Mouse (Mus musculus) hindbrain, embryonic 16.5 days (tissue): Measurements from ENCODE around the gene Bace2. TPM values are rescaled to one million over a fixed set of nuclear protein-coding genes. Genes with fewer than 3 reads are reported as not detected.

Experiments
- ATAC-seq: fragments of 200-750 bp; cut with Nextera tagmentation; 2 replicates; pipeline ENCODE4 v1.8.0; 2017; ENCODE audit warnings: moderate TSS enrichment, moderate library complexity
- H3K27ac ChIP-seq: fragments of 300-500 bp; sonication (generic); 2 replicates; pipeline ENCODE4 v1.5.1; 2014; ENCODE audit warnings: low read depth, mild to moderate bottlenecking, control low read depth, low read length, moderate library complexity
- H3K27me3 ChIP-seq: fragments of 300-500 bp; sonication (generic); replicated peaks from 2 replicates; pipeline ENCODE4 v1.6.1; 2014; ENCODE audit warnings: low read length; ENCODE audit not compliant: control insufficient read depth, insufficient read depth
- H3K36me3 ChIP-seq: fragments of 300-500 bp; sonication (generic); 2 replicates; pipeline ENCODE4 v1.6.1; 2014; ENCODE audit warnings: mild to moderate bottlenecking, low read length, moderate library complexity, mixed read lengths; ENCODE audit not compliant: control insufficient read depth, insufficient read depth
- H3K4me1 ChIP-seq: fragments of 300-500 bp; sonication (generic); 2 replicates; pipeline ENCODE4 v1.6.1; 2014; ENCODE audit warnings: low read depth, low read length; ENCODE audit not compliant: control insufficient read depth, insufficient read depth
- H3K4me2 ChIP-seq: fragments of 300-500 bp; sonication (generic); 2 replicates; pipeline ENCODE4 v1.6.1; 2014; ENCODE audit warnings: mild to moderate bottlenecking, low read length, control low read depth, moderate library complexity
- H3K4me3 ChIP-seq: fragments of 300-500 bp; sonication (generic); 2 replicates; pipeline ENCODE4 v1.5.1; 2014; ENCODE audit warnings: mild to moderate bottlenecking, low read length, control low read depth, moderate library complexity
- H3K9ac ChIP-seq: fragments of 300-500 bp; sonication (generic); 2 replicates; pipeline ENCODE4 v1.6.1; 2014; ENCODE audit warnings: low read depth, mild to moderate bottlenecking, control low read depth, low read length, moderate library complexity
- H3K9me3 ChIP-seq: fragments of 300-500 bp; sonication (generic); 2 replicates; pipeline ENCODE4 v1.6.1; 2014; ENCODE audit warnings: mild to moderate bottlenecking, low read length, moderate library complexity; ENCODE audit not compliant: control insufficient read depth
- WGBS: fragments of 180-500 bp; shearing (Covaris S2); extraction: QIAGEN DNeasy Blood & Tissue Kit; methylation state at CpG from one replicate; pipeline ENCODE4 v1.1.7; 2014; 5-methylcytosine and 5-hydroxymethylcytosine counted together
- polyA plus RNA-seq: library from polyadenylated mRNA; unstranded; fragments of >200 nt; fragmentation: Nextera tagmentation; extraction: Ambion mirVana; gene quantifications from 2 replicates; pipeline ENCODE4 v1.2.1, GENCODE M21; 2015

Gene Bace2
- polyA plus RNA-seq, 1 experiment from 2014 or later: 4.6 TPM

GRCm38 (mm10) chr16:97353013-97353412 lies 3.5 kb upstream of the Bace2 start:
- Histone ChIP-seq H3K4me2 (no peak overlapping the region), H3K36me3 (no peaks in the 10 kb centered on the region), H3K9me3 (no peaks in the 10 kb centered on the region), H3K27me3 (peaks cover 10% of the 10 kb centered on the region), H3K27ac (no peak overlapping the region), H3K4me1 (peaks cover 4% of the 10 kb centered on the region), H3K4me3 (no peak overlapping the region), H3K9ac (no peak overlapping the region)
- no peak for ATAC-seq
- 88% methylated on average over 2 of the region's 2 CpGs for WGBS

DNA sequence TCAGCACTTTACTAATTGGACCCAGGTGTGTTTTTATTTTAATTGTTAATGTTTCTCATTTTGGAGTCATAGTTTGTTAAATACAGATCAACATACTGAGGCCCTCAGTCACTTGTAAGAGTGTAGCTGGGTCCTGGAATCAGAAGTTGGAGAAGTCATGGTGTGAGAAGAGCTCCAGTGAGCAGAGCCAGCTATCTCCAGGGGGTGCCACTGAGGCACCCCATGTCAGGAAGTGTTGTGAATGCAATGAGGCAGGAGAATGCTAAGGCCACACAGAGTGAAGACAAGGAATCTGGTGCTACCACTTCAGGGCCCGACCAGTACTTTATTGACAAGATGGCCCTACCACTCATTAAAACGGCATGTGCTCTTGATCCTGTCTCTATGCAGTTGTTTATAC lies 1.9 kb upstream of the Bace2 start:
- Histone ChIP-seq H3K9ac (no peak overlapping the region), H3K4me1 (peaks cover 4% of the 10 kb centered on the region), H3K9me3 (no peaks in the 10 kb centered on the region), H3K4me2 (no peak overlapping the region), H3K4me3 (no peak overlapping the region), H3K27me3 (peaks cover 20% of the 10 kb centered on the region), H3K36me3 (no peaks in the 10 kb centered on the region), H3K27ac (no peak overlapping the region)
- ATAC-seq: no peak
- 75% methylated on average over 2 of the region's 2 CpGs for WGBS

DNA sequence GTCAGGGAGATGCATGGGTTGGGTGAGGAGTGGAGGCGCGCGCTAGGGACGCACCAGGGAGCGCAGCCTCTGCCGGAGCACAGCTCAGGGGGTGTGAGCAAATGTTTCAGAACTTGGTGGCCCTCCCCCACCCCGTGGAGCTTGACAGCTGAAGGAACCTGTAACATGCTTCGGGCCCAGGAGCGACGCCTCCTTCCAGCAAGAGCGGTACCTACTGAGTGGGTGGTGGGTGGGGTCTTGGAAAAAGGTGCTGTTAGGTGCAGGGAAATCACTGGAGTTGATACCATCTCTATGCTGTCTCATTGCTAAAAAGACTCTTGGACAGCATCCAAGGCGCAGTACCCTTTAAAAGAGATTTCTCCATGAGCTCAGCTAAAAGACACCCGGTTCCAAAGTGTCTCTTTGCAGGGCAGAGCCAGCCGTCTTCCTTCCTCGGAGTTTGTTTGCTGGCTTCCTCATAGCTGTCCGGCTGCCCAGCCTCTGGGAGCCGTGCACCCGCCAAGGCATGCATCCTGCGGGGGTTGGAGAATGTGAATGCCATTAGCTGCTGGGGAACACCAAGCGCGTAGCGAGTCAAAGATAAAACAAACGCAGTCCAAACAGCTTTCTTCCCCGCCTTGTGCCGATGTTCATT lies 763 bp downstream of the Bace2 start:
- Histone ChIP-seq H3K36me3 (no peaks in the 10 kb centered on the region), H3K9ac (peak overlapping the region; percentile 59), H3K9me3 (no peaks in the 10 kb centered on the region), H3K4me3 (peak overlapping the region; percentile 58), H3K4me1 (peaks cover 4% of the 10 kb centered on the region), H3K27ac (no peak overlapping the region), H3K27me3 (peaks cover 20% of the 10 kb centered on the region), H3K4me2 (peak overlapping the region; percentile 99)
- ATAC-seq: peak; percentile 77
- WGBS: 1% methylated on average over 25 of the region's 25 CpGs

DNA sequence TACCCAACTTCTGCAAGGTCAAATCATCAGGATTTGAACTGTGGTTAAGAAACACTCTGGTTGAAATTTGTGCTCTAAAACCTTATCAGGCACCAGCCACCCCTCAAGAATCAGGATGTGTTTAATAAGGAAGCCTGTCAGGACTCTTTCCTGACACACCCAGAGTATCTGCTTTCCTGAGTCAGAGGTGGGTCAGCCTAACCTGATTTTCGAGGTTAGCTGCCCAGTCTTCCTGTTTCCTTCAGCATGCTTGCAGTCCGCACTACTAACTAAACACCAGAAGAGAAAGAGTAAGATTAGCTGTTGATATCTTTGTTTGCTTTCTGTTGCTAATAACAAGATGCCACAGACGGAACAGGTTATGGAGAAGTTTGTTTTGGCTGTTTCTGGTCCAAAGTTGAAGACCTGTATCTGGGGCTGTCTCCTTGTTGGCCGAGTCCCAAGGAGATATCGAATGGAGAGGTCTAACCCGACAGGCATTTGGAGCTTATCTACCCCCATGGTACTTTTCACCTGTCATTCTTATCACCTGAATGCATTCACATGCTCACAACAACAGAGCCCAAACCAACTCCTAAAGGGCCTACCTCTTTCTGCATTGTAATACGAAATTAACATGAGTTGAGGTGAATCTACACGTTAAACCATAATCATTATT lies 5.8 kb downstream of the Bace2 start:
- Histone ChIP-seq H3K36me3 (no peaks in the 10 kb centered on the region), H3K4me2 (no peak overlapping the region), H3K9ac (no peak overlapping the region), H3K4me3 (no peak overlapping the region), H3K9me3 (no peaks in the 10 kb centered on the region), H3K27ac (no peak overlapping the region), H3K27me3 (peaks cover 11% of the 10 kb centered on the region), H3K4me1 (no peaks in the 10 kb centered on the region)
- 88% methylated on average over 8 of the region's 8 CpGs for WGBS
- no peak for ATAC-seq

- Histone ChIP-seq H3K4me1 (no peaks in the 10 kb centered on the region), H3K9me3 (no peaks in the 10 kb centered on the region), H3K4me3 (no peak overlapping the region), H3K36me3 (no peaks in the 10 kb centered on the region), H3K27me3 (no peaks in the 10 kb centered on the region), H3K9ac (no peak overlapping the region), H3K4me2 (no peak overlapping the region), H3K27ac (no peak overlapping the region)
- WGBS: 43% methylated on average over 2 of the region's 2 CpGs
- ATAC-seq: no peak
These were observed 9.6 kb downstream of the Bace2 start for GRCm38 (mm10) chr16:97366141-97366540.

DNA sequence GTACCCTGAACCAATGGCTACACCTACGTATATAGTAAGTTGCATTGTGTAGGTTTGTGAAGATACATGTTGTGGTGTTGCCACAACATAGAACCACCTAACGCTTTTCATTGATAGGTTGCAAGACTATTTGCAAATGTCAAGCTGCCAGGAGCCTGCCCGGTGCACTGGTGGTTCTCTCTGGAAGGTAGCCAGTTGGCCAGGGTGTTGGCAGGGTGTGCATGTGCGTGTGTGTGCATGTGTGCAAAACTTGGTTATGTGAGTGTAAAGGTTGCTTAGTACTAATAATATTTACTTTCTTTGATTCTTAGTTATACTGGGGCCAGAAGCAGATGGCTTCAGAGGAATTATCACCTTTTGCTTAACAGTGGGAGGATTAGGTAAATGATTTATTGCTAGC lies 13.7 kb downstream of the Bace2 start:
- no peak overlapping the region for H3K27ac ChIP-seq
- no peaks in the 10 kb centered on the region for H3K27me3 ChIP-seq
- ATAC-seq: no peak
- H3K36me3 ChIP-seq: no peaks in the 10 kb centered on the region
- no peak overlapping the region for H3K4me3 ChIP-seq
- H3K4me1 ChIP-seq: no peaks in the 10 kb centered on the region
- no peaks in the 10 kb centered on the region for H3K9me3 ChIP-seq
- WGBS: 70% methylated on average over 4 of the region's 4 CpGs
- no peak overlapping the region for H3K4me2 ChIP-seq
- H3K9ac ChIP-seq: no peak overlapping the region

- H3K4me1 ChIP-seq: no peaks in the 10 kb centered on the region
- no peak for ATAC-seq
- H3K9me3 ChIP-seq: no peaks in the 10 kb centered on the region
- no peaks in the 10 kb centered on the region for H3K36me3 ChIP-seq
- H3K4me3 ChIP-seq: no peak overlapping the region
- 47% methylated on average over 2 of the region's 2 CpGs for WGBS
- no peak overlapping the region for H3K4me2 ChIP-seq
- H3K9ac ChIP-seq: no peak overlapping the region
- H3K27ac ChIP-seq: no peak overlapping the region
- H3K27me3 ChIP-seq: no peaks in the 10 kb centered on the region
These were observed 31.4 kb downstream of the Bace2 start for GRCm38 (mm10) chr16:97387955-97388354.

DNA sequence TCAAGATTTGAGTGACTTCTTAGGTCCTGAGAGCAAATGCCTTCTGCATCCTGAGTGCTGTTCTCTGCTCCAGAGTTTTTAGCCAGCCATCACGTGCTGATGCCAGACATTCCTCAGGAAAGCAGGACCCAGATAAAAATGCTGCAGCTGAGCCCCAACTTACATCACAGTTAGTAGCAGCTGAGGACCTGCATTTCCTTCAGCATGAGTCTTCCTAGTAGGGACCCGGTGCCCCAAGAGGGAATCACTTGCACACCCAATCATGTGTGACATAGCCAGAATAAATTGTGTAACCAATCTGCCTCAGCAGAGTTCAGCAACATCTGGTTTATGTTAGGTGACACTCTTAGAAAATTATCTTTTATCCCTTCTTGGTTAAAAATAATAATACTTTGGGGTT lies 34.7 kb downstream of the Bace2 start:
- Histone ChIP-seq H3K4me1 (no peaks in the 10 kb centered on the region), H3K4me3 (no peak overlapping the region), H3K36me3 (no peaks in the 10 kb centered on the region), H3K27me3 (no peaks in the 10 kb centered on the region), H3K9ac (no peak overlapping the region), H3K27ac (no peak overlapping the region), H3K9me3 (no peaks in the 10 kb centered on the region), H3K4me2 (no peak overlapping the region)
- WGBS: 38% methylated on average over 2 of the region's 2 CpGs
- ATAC-seq: no peak

DNA sequence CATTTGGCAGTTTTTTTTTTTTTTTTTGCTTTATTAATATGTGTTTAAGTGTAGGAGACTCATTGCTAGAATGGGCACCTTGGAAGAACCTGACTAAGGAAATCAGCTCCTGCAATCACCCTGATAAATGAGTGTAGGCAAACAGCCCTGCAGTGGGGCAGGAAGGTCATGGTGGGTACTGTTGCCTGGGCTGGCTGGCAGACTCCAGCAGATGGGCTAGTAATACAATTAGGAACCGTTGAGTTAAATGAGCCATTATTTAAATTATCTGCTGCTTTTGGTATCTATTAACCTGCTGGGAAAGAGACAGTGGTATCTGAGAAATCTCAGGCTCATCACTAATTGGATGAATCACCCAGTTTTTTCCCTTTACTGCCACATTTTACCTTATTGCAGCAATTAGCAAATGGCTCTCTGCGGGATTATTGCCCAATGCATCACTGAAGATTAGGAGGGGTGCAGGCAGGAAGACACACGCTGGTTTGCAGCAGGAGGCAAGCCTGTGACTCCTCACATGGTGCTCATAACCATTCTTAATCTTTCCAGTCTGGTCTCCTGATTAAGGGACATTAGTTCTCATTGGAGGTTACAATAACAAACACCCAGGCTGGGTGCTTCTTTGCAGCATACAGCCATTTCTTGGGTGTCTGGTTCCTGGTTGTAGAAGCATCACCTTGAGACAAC lies 35.3 kb downstream of the Bace2 start:
- Histone ChIP-seq H3K9me3 (no peaks in the 10 kb centered on the region), H3K4me3 (no peak overlapping the region), H3K4me2 (no peak overlapping the region), H3K27ac (no peak overlapping the region), H3K9ac (no peak overlapping the region), H3K36me3 (no peaks in the 10 kb centered on the region), H3K27me3 (no peaks in the 10 kb centered on the region), H3K4me1 (no peaks in the 10 kb centered on the region)
- ATAC-seq: peak; percentile 64
- WGBS: 34% methylated on average over 3 of the region's 3 CpGs
